Mouse (Mus musculus): ENCODE data around the gene Cab39l. TPM values are rescaled to one million over a fixed set of nuclear protein-coding genes. Genes with fewer than 3 reads are reported as not detected.

The Cab39l gene
- polyA plus RNA-seq, 1 experiment = 36.6 TPM

GRCm38 (mm10) chr14:59537829-59538432, 97.2 kb downstream of the Cab39l start:
- H3K27ac ChIP-seq (ENCODE audit: insufficient read depth, low read length) = no peak overlapping the region
- no peak overlapping the region for H3K9ac ChIP-seq (ENCODE audit: low read depth, poor library complexity, severe bottlenecking)
- no peaks in the 10 kb centered on the region for H3K9me3 ChIP-seq (replicated peaks; ENCODE audit: control insufficient read depth, insufficient read depth, low read length, poor library complexity, severe bottlenecking)
- H3K4me3 ChIP-seq (ENCODE audit: low read depth, low read length) = no peak overlapping the region
- no peaks in the 10 kb centered on the region; the same call in 1 of the 2 replicates for H3K36me3 ChIP-seq (ENCODE audit: control insufficient read depth, insufficient read depth, low read length, poor library complexity, severe bottlenecking)
- TF ChIP-seq EP300 (IDR thresholded peaks at IDR 0.05; ENCODE audit: insufficient read depth, low read depth, low read length) (no peak), CTCF (IDR thresholded peaks at IDR 0.05; ENCODE audit: low read depth, low read length) (no peak), POLR2A (IDR thresholded peaks at IDR 0.05; ENCODE audit: insufficient read depth, low read length) (no peak)
- no peaks in the 10 kb centered on the region for H3K4me1 ChIP-seq (ENCODE audit: control insufficient read depth, insufficient read depth, low read length)
- H3K27me3 ChIP-seq (ENCODE audit: control insufficient read depth, insufficient read depth, low read length, poor library complexity, severe bottlenecking) = no peaks in the 10 kb centered on the region

DNA sequence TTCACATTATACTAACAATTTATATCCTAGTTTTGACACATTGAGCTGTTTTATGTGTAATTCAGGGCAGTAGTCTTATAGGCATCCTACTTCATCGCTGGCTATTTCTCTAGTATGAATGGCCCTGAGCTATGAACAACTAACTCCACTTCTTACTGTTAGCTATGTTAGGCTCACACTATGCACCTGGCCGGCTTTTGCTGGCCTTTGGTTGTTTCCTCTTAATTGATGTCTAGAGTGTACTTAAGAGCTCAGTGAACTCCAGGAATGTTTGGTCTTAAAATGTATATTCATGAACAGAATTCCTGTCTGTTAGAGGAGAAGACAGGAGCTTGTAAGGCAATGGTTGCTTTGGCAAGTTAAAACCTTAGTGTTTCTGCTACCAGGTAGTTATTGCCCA, 99.5 kb downstream of the Cab39l start:
- Histone ChIP-seq H3K27ac (ENCODE audit: insufficient read depth, low read length) (no peak overlapping the region), H3K4me3 (ENCODE audit: low read depth, low read length) (no peak overlapping the region)
- TF ChIP-seq CTCF (IDR thresholded peaks at IDR 0.05; ENCODE audit: low read depth, low read length) = no peak
- TF ChIP-seq POLR2A (IDR thresholded peaks at IDR 0.05; ENCODE audit: insufficient read depth, low read length) = no peak
- no peak for TF ChIP-seq EP300 (IDR thresholded peaks at IDR 0.05; ENCODE audit: insufficient read depth, low read depth, low read length)

GRCm38 (mm10) chr14:59540761-59541160, 100.0 kb downstream of the Cab39l start:
- no peaks in the 10 kb centered on the region for H3K9me3 ChIP-seq (replicated peaks; ENCODE audit: control insufficient read depth, insufficient read depth, low read length, poor library complexity, severe bottlenecking)
- no peak overlapping the region for H3K9ac ChIP-seq (ENCODE audit: low read depth, poor library complexity, severe bottlenecking)
- TF ChIP-seq POLR2A (IDR thresholded peaks at IDR 0.05; ENCODE audit: insufficient read depth, low read length) (no peak), EP300 (IDR thresholded peaks at IDR 0.05; ENCODE audit: insufficient read depth, low read depth, low read length) (no peak), CTCF (IDR thresholded peaks at IDR 0.05; ENCODE audit: low read depth, low read length) (no peak)
- no peaks in the 10 kb centered on the region for H3K27me3 ChIP-seq (ENCODE audit: control insufficient read depth, insufficient read depth, low read length, poor library complexity, severe bottlenecking)
- H3K27ac ChIP-seq (ENCODE audit: insufficient read depth, low read length) = no peak overlapping the region
- H3K4me3 ChIP-seq (ENCODE audit: low read depth, low read length) = no peak overlapping the region
- no peaks in the 10 kb centered on the region for H3K4me1 ChIP-seq (ENCODE audit: control insufficient read depth, insufficient read depth, low read length)
- no peaks in the 10 kb centered on the region; the same call in 1 of the 2 replicates for H3K36me3 ChIP-seq (ENCODE audit: control insufficient read depth, insufficient read depth, low read length, poor library complexity, severe bottlenecking)

More for the DNA sequence above, 99.5 kb downstream of the Cab39l start:
- no peaks in the 10 kb centered on the region for H3K9me3 ChIP-seq (replicated peaks; ENCODE audit: control insufficient read depth, insufficient read depth, low read length, poor library complexity, severe bottlenecking)
- H3K27me3 ChIP-seq (ENCODE audit: control insufficient read depth, insufficient read depth, low read length, poor library complexity, severe bottlenecking) = no peaks in the 10 kb centered on the region
- no peaks in the 10 kb centered on the region; the same call in 1 of the 2 replicates for H3K36me3 ChIP-seq (ENCODE audit: control insufficient read depth, insufficient read depth, low read length, poor library complexity, severe bottlenecking)
- no peaks in the 10 kb centered on the region for H3K4me1 ChIP-seq (ENCODE audit: control insufficient read depth, insufficient read depth, low read length)
- no peak overlapping the region for H3K9ac ChIP-seq (ENCODE audit: low read depth, poor library complexity, severe bottlenecking)

GRCm38 (mm10) chr14:59543158-59543826, 102.5 kb downstream of the Cab39l start:
- H3K4me3 ChIP-seq (ENCODE audit: low read depth, low read length) = no peak overlapping the region
- no peaks in the 10 kb centered on the region; the same call in 1 of the 2 replicates for H3K36me3 ChIP-seq (ENCODE audit: control insufficient read depth, insufficient read depth, low read length, poor library complexity, severe bottlenecking)
- TF ChIP-seq CTCF (IDR thresholded peaks at IDR 0.05; ENCODE audit: low read depth, low read length) (no peak), EP300 (IDR thresholded peaks at IDR 0.05; ENCODE audit: insufficient read depth, low read depth, low read length) (no peak), POLR2A (IDR thresholded peaks at IDR 0.05; ENCODE audit: insufficient read depth, low read length) (no peak)
- no peak overlapping the region for H3K9ac ChIP-seq (ENCODE audit: low read depth, poor library complexity, severe bottlenecking)
- H3K9me3 ChIP-seq (replicated peaks; ENCODE audit: control insufficient read depth, insufficient read depth, low read length, poor library complexity, severe bottlenecking) = no peaks in the 10 kb centered on the region
- H3K27ac ChIP-seq (ENCODE audit: insufficient read depth, low read length) = no peak overlapping the region
- no peaks in the 10 kb centered on the region for H3K4me1 ChIP-seq (ENCODE audit: control insufficient read depth, insufficient read depth, low read length)
- H3K27me3 ChIP-seq (ENCODE audit: control insufficient read depth, insufficient read depth, low read length, poor library complexity, severe bottlenecking) = no peaks in the 10 kb centered on the region

DNA sequence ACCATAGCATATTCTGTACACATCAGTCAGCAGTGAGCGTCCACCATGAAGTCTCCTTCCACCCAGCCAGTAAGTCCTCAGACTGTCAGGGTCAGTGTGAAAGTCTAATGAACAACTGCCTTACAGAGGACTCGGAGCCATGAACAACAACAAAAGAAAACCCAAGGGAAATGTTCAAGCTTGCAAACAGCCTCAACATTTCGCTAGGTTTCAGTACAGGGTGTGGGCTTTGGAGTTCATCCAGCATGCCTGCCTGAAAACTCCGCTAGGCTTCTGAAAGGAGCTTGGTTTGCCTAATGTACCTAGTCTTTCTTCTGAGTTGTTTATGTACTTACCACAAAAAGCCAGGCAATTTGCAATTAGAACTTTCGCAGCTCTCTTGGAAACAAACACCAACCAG, 103.2 kb downstream of the Cab39l start:
- Histone ChIP-seq H3K36me3 (ENCODE audit: control insufficient read depth, insufficient read depth, low read length, poor library complexity, severe bottlenecking) (no peaks in the 10 kb centered on the region; the same call in 1 of the 2 replicates), H3K4me1 (ENCODE audit: control insufficient read depth, insufficient read depth, low read length) (no peaks in the 10 kb centered on the region), H3K4me3 (ENCODE audit: low read depth, low read length) (no peak overlapping the region), H3K9me3 (replicated peaks; ENCODE audit: control insufficient read depth, insufficient read depth, low read length, poor library complexity, severe bottlenecking) (no peaks in the 10 kb centered on the region), H3K9ac (ENCODE audit: low read depth, poor library complexity, severe bottlenecking) (no peak overlapping the region), H3K27ac (ENCODE audit: insufficient read depth, low read length) (no peak overlapping the region), H3K27me3 (ENCODE audit: control insufficient read depth, insufficient read depth, low read length, poor library complexity, severe bottlenecking) (no peaks in the 10 kb centered on the region)
- no peak for TF ChIP-seq POLR2A (IDR thresholded peaks at IDR 0.05; ENCODE audit: insufficient read depth, low read length)
- no peak for TF ChIP-seq CTCF (IDR thresholded peaks at IDR 0.05; ENCODE audit: low read depth, low read length)
- TF ChIP-seq EP300 (IDR thresholded peaks at IDR 0.05; ENCODE audit: insufficient read depth, low read depth, low read length) = no peak

All from ES-Bruce4 (cell line).